Mouse (Mus musculus): Measurements from ENCODE around the gene Rpl36. TPM values are rescaled to one million over a fixed set of nuclear protein-coding genes. Genes with fewer than 3 reads are reported as not detected.
"Not testable (repeated sequence)": the region's sequence is repeated elsewhere in the genome, so short reads cannot be mapped to it uniquely, and the experiment has no call there.

Rpl36 gene
- total RNA-seq, 2 experiments from 2014 or later: 341 to 404 TPM

DNA sequence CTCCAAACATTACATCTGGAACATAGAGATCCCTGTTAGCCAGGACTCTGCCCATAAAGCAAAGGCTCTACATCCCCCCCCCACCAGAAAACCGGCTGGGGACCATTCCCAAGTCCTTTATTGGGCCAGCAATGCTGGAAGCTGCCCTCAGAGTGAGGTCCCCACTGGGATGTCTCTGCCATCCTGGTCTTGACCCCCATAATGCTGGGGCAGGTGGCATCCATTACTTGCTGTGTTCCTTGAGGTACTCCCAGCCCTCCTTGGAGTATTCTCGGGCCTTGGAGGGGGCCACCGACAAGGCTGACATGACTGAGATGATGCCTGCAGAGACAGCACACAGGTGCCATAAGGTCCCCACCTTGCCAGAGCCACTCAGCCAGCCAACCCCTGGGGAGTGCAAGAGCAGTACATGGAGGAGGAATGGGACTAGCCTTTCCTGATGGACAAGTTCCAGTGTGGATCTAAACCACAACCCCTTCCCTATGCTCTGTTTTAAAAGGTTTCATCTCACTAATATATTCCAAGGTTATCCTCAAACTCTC lies 5.6 kb upstream of the Rpl36 start:
- no peak for DNase-seq (ENCODE audit: extremely low spot score in 1 of 2, low spot score in 1 of 2)

DNA sequence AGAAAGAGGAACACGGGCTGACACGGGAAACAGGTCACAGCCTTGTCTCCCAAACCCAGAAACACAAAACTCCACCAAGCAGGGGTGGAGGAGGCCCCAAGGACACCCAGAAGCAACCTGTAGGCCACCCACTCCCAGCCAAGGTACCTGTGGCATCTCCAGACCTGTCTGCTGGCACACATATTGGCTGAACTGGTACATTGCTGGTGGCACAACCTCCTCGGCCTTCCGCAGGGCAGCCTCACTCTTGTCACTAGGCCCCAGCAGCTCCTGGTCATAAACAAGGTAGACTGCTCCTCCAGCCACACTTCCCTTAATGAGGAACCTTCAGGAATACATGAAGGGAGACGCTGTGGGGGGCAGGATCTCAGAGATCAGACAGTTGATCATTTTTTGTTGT lies 4.5 kb upstream of the Rpl36 start:
- DNase-seq (ENCODE audit: extremely low spot score in 1 of 2, low spot score in 1 of 2): no peak

DNA sequence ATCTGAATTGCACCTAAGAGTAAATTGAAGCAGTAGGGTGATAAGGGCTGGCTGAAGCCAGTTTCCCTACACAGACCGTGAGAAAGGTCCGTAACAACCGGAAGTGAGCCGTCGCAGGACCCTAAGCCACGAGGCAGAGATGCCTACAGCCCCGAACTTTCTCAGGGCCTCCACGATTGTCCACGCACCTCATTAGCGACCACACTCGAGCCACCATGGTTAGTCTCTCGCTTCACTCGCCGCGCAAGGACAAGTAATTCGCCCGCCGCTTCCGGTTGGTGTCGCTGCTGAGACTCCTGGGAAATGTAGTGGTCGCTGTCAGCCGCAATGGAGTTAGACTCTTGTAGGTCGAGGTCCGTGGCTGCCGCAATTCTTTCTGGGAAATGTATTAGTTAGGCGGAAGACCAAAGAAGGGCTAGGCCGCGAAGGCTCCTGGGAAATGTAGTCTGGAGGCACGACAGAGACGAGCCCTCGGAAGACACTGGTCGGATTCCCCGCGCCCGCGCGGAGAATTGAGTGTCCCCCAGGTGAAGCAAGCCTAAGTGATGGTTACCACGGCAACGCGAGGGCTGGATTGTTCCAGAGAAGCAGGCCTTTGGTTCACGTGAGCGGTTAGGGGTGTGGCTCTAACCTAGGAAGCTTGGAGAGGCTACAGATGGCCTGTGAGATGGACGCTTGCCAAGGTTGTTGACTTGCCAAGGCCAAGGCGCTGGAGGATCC lies 3.6 kb upstream of the Rpl36 start, which contains the start of gene 2410015M20Rik:
2410015M20Rik (minus strand) TSS at position 320 of the 720 bp plus-strand sequence.
- peak; percentile 87 to 89 for DNase-seq (ENCODE audit: extremely low spot score in 1 of 2, low spot score in 1 of 2)

DNA sequence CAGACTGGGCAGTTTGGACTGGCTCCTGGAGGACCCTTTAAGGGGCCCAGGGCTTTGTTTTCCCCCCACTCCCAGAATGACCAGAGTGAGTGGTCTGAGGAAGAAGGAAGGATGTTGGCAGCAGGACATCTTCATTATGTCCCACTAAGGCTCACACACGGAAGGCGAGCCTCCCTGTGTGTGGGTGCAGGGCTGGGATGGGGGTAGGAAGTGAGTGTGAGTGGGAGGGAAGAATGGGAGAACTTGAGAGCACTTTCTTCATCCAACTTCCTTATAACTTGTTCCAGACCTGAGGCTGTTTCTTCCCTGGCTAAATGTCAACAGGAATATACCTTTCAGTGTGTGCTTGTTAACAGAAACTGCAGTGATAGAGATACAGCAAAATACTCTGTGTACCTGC lies 1.9 kb upstream of the Rpl36 start:
- DNase-seq (ENCODE audit: extremely low spot score in 1 of 2, low spot score in 1 of 2): no peak

DNA sequence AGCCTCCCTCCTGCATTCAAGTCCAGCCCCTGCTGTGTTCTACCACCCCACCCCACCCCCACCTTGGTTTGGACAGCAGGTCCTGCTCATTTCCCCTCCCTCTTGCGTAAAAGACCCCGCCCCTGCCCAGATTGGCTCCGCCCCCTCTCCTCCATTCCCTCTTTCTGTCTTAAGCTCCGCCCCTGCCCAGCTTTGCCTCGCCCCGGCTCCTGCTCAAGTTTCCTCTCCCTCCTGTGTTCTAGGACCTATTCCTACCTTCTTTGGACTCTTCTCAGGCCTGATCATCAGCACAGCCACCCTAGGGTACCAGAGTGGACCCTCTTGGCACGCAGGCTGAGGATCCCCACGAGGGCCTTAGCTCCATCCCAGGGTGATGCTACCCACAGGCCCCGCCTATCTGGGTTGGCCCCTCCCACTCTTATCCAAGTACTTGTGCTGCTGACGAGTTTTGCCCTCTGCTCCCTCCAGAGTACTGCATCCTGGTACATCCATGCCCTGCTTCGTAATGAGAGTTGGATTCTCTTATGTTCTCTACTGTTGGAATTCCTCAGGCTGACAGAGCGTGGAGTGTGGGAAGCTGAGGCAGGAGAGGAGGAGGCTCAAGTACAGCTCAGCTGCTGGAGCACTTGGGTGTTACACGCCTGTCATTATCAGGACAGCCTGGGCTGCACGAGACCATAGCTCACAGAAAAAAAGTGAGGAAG lies 1.2 kb upstream of the Rpl36 start:
- DNase-seq (ENCODE audit: extremely low spot score in 1 of 2, low spot score in 1 of 2): no peak

DNA sequence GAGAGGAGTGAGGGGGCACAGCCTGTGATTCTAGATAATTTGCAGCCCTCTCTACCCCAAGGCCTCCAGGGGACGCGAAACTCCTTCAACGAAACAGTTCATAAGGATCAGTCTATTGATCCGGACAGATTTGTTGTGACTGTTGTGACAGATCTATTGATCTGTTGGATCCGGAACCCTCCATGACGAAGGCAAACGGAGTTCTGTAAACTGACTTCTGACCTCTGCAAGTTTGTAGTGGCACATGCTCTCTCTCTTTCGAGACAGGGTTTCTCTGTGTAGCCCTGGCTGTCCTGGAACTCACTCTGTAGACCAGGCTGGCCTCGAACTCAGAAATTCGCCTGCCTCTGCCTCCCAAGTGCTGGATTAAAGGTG lies 664 bp upstream of the Rpl36 start:
- not testable (repeated sequence) for DNase-seq (ENCODE audit: extremely low spot score in 1 of 2, low spot score in 1 of 2)

DNA sequence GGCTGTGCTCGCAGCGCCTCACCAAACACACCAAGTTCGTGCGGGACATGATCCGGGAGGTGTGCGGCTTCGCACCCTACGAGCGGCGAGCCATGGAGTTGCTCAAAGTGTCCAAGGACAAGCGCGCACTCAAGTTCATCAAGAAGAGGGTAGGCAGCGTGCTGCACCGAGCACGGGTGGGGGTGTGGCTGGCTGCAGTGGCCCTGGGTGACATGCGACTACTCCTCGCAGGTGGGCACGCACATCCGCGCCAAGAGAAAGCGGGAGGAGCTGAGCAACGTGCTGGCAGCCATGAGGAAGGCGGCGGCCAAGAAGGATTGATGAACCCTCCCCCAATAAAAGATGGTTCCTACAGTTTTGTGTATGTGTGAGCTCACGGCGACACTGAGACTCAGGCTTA lies 677 bp downstream of the Rpl36 start:
- DNase-seq (ENCODE audit: extremely low spot score in 1 of 2, low spot score in 1 of 2): not testable (repeated sequence)

DNA sequence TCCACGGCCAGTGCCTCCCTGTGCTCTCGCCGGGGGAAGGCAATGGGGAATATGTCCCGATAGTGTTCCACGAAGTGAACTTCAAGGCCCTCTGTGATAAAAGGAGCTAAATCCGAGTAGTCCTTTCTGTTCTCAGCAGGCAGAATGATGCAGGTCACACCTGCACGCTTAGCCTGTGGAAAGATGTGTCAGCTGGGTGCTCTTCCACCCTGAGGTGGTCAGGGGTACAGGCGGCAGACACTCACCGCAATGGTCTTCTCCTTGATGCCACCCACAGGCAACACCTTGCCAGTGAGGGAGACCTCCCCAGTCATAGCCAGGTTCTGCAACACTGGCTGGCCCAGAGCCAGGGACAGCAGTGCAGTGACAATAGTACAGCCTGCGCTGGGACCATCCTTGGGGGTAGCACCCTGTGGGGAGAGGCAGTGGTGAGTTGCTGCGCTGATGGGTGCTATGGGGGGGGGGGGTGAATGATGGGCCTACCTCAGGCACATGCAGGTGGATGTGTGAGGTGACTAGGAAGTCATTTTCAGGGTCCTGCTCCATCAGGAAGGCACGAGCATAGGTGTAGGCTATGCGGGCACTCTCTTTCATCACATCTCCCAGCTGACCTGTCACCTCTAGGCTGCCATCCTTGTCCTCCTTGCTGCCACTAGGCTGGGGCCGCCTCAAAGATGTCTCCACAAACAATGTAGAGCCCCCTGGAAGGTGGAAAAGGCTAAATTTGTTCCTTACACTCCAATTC lies 1.3 kb downstream of the Rpl36 start:
- no peak for DNase-seq (ENCODE audit: extremely low spot score in 1 of 2, low spot score in 1 of 2)

DNA sequence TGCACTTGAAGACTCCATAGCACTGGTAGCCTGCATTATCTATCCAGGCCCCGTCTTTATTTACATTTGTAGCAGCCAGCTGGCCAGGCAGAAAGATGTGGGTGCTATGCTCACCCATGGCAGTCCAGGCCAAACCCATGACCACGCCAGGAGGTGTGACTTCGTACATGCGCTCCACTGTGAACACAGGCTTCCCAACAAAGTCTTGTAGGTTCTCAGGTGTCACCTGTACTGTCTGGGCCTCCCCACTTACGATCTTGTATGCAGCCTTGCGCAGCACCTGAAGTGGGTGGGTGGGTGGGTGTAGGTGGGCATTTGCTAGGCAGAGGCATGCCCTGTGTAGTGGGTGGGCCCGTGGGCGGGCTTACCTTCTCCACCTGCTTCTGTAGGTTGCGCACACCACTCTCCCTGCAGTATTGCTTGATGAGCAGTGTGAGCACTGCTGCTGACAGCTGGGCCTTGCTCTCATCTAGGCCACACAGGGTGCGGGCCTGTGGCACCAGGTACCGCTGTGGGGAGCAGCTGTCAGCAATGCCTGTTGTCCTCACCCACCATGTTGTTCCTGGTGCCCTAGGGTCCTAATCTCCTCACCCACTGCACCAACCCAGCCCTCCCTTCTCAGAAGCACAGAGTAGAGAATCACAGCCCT lies 2.0 kb downstream of the Rpl36 start:
- no peak for DNase-seq (ENCODE audit: extremely low spot score in 1 of 2, low spot score in 1 of 2)

DNA sequence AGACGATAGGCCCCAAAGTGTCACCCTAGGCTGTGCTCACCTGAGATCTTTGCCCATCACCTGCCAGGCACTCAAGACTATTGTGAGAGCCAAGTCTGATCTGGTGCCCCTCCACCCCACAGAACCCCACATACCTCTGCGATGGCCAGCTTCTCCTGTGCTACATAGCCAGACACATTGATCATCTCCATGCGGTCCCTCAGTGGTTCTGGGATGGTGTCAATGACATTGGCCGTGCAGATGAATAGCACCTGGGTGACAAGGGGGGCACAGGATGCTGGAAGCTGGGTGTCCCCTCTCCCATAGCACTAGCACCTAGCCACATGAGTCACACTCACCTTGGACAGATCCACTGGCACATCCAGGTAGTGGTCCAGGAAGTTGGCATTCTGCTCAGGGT lies 2.6 kb downstream of the Rpl36 start:
- DNase-seq (ENCODE audit: extremely low spot score in 1 of 2, low spot score in 1 of 2): no peak

DNA sequence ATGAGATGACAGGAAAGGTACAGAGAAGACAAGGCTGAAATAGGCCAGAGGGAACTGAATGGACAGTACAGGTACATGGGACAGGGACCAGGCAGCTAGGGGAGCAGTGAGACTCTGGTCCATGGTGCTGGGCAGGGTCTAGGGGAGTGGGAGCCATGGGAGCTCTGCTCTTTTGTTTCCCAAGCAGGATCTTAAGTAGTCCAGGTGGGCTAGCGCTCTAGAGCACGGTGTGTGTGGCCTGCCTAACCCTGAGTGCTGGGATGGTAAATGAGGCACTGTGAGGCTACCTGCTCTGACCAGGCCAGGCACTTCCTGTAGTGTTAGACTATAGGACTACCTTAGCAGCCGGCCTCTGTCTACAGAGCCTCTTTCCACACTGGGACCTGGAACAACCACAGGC lies 3.5 kb downstream of the Rpl36 start:
- no peak for DNase-seq (ENCODE audit: extremely low spot score in 1 of 2, low spot score in 1 of 2)

DNA sequence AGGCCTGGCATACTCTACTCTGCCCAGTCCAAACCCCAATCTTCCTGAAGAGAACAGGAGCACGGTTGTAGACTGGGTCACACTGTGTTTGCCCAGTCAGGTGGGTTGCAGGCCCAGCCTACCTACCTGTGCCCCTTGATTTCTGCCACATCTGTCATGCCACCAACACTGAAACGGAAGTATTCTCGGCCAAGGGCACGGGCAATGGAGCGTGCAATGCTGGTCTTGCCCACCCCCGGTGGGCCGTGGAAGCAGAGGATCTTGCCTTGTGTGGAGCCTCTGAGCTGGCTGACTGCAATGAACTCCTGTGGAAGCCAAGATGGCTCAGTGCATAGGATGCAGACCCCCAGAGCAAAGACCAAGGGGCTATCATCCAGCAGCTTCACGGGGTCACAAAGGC lies 4.4 kb downstream of the Rpl36 start:
- no peak for DNase-seq (ENCODE audit: extremely low spot score in 1 of 2, low spot score in 1 of 2)

DNA sequence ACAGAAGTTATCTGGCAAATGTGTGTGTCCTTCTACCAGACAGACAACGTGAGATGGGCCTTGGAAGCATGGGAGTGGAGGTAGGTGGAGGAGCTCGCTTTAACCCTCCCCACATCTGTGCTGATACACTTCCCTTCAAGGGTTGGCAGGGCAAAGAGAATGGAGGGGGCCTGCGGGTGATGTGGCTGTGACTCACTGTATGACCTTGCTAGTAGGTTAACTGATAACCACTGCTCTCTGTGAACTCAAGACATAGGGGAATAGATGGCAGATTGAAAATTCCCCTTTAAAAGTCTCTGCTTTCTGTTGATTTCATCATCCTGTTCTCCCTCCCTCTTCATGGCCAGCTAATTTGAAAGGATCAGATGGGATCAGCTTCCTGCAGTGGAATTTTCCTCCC lies 12.3 kb downstream of the Rpl36 start:
- no peak for DNase-seq (ENCODE audit: extremely low spot score in 1 of 2, low spot score in 1 of 2)

DNA sequence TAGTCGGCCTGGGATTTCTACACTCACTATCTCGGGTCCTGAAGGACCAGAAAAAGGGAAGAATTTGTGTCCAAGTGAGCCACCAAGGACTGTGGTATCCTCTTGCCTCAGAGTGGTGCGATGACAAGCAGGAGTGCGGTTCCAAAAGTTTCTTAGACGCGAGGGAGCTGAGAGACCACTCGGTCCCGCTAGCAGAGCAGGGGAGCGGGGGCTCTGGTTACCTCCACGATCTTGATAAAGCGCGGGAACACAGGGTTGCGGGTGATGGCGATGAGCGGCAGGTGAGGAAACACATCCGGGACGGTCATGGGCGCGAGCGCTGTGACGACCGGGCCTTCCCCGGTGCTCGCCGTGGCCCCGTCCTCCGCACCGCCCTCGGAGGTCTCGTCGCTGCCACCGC lies 13.0 kb downstream of the Rpl36 start:
- no peak for DNase-seq (ENCODE audit: extremely low spot score in 1 of 2, low spot score in 1 of 2)

DNA sequence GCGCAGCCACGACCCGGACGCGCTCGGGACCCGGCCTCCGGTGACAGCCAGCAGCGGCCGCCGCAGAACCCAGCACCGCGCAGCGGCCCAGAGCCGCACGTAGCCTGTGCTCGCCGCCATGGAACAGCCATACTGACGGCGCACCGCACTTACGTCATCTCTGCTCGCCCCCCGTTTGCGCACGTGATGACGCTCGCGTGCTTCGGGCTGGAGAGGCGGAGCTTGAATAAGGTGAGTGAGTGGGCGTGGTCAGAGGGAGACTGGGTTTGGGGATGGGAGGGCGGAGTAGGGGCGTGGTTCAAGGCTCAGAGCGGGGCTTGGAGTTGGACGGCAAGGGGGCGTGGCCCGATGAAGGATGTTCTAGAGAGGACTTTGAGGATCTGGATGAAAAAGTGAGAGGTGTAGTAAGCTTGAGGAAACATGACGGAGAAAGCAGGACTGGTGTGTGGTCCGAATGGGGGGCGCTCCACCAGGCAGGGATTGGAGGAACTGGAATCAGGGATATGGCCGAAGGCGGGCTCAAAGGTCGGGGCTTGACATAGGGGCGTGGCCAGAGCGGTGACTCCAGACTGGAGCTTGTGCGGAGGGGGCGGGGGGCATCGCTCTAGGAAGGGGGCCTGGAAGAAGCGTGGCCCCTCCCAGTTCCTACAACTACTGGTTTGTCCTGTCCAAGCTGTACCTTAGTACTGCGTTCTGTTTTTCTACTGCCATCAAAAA lies 13.7 kb downstream of the Rpl36 start, which contains the start of gene Lonp1:
Lonp1 (minus strand) TSS at position 134 of the 717 bp plus-strand sequence.
- peak; percentile 92 to 93 for DNase-seq (ENCODE audit: extremely low spot score in 1 of 2, low spot score in 1 of 2)

DNA sequence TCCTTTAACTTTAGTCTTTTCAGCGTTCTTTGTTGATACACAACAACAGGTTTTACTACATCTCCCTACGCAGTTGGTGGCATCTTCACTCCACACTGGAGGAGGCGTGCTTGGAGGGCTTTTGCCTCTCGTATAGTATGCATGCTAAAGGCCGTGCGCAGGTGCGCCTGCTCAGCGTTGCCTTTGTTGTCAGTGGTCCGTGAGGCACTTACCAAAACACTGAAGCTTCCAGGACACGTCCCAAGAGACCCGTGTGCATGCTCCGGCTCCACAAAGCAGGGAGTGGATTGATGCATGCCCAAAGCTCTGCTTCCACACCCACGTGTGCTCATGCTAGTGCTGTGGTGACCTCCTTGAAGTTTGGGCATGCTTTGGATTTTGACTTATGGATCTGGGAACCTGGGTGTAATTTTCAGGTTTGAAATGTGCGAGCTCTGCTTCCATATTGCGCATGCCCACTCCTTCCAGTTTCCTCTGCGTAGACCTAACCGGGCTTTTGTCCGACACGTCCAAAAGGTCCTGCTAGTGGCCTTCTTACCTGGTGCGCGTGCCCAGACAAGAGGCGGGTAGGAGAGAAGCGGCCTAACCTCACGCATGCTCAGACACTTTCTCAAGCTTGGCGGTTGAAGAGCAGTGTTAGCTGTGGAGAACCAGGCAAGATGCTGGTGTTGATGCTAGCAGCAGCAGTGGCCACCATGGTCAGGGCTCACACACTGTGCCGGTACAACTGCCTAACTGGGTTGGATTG lies 14.5 kb downstream of the Rpl36 start, which contains the start of gene Catsperd:
Catsperd (plus strand) TSS at position 614 of the 748 bp plus-strand sequence.
- no peak for DNase-seq (ENCODE audit: extremely low spot score in 1 of 2, low spot score in 1 of 2)

DNA sequence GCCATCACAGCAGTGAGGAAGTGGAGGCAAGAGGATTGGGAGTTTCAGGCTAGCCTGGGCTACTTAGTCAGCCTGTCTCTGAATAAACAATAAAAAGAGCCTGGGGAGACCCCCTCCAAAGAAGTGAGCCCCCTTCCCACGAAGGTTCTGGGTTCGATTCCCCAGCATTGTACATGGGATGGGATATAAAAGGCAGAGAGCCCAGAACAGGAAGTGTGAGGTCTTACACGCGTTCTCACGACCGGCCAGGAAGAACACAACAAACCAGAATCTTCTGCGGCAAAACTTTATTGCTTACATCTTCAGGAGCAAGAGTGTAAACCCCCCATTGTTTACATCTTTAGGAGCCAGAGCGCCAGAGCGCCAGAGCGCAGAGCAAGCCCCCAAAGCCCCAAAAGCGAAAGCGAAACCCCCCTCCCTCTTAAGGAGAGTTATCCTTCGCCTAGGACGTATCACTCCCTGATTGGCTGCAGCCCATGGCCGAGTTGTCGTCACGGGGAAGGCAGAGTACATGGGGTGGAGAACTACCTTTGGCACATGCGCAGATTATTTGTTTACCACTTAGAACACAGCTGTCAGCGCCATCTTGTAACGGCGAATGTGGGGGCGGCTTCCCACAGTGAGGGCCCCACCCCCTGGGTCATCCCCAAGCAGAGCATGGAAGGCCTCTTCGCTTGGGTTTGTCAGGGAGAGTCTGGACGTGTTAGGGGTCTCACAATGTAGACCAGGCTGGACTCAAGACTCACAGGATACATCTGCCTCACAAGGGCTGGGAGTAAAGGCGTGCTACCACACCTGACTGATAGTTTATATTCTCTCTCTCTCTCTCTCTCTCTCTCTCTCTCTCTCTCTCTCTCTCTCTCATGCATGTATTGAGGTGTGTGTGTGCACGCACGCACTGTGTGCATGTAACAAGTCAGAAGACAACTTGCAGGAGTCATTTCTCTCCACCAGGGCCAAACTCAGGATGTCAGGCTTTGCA lies 16.9 kb downstream of the Rpl36 start:
- not testable (repeated sequence) for DNase-seq (ENCODE audit: extremely low spot score in 1 of 2, low spot score in 1 of 2)

DNA sequence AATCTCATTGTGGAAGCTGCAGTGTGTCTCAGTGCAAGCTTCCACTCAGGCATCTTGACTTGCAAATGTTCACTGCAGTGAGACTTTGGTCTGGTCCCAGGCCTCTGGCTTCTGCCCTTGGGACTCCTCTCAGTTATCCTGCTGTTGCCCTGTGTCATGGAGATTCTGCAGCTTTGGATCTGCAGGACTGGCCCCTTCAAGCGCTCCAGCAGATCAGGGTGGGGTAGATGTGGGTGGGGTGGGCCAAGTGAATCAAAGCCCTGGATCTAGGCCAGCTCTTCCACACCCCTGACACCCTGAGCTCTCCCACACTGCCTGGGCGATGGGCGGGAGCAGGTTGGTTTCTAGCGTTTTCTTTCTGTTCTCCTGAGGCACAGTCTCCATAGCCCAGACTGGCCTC lies 18.6 kb downstream of the Rpl36 start:
- DNase-seq (ENCODE audit: extremely low spot score in 1 of 2, low spot score in 1 of 2): no peak

Measured in layer of hippocampus, postnatal 25 days (tissue).